Mouse (Mus musculus) right cerebral cortex, postnatal 36 days (tissue): ENCODE measurements at regions not wholly inside any gene's neighbourhood (a gene's known extent, or its start where the extent isn't known, plus 50 kb on each side); places are given as distances from the start of the nearest gene placed in this dataset.
"Not testable (repeated sequence)": the region's sequence is repeated elsewhere in the genome, so short reads cannot be mapped to it uniquely, and the experiment has no call there.

Experiments used
- DNase-seq, 2 experiments: peaks; one replicate each; pipeline ENCODE4 v3.0.0; 2022; ENCODE audit warnings: low spot score in 2 of 2, mixed read lengths in 1 of 2

- DNase-seq, result no peak
These were observed 257.9 kb upstream of the Sdr16c6 start for GRCm38 (mm10) chr4:4335216-4335615.

- no peak for DNase-seq
These were observed 256.3 kb upstream of the Sdr16c6 start for GRCm38 (mm10) chr4:4333472-4334123.

GRCm38 (mm10) chr4:4331105-4331504 is 253.8 kb upstream of the Sdr16c6 start:
- no peak for DNase-seq

DNA sequence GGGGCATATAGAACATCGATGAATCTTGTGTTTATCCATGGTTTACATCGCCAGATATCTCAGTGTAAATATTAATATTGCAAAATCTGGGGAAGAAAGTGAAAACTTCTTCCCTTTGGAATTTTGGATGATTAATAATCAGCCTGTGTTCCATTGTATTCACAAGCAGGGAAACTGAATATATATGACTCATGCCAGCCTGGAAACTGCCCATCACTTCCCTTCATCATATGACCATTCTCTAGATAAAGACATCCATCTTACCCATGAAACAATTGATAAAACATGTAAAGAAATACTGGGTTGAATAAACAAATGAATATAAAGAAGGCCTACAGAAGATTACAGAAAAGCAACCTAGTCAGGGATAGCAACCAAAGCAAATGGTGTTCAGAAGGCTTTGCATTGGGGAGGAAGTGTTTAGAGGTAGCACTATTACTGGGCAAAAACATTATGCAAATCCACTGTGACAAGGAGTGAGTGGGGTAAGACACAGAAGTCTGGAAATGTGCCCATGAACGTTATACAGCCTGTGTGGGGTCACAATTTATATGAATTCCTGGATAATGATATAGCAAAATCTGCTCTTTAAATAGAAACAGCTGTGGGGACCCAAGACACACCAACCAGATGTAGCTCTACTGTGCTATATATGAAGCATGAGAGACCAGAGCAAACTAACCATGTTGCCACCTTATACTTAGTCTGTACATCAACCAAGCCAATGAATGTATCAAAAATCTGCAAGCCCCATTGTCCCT is 238.5 kb upstream of the Sdr16c6 start:
- DNase-seq, result no peak

DNA sequence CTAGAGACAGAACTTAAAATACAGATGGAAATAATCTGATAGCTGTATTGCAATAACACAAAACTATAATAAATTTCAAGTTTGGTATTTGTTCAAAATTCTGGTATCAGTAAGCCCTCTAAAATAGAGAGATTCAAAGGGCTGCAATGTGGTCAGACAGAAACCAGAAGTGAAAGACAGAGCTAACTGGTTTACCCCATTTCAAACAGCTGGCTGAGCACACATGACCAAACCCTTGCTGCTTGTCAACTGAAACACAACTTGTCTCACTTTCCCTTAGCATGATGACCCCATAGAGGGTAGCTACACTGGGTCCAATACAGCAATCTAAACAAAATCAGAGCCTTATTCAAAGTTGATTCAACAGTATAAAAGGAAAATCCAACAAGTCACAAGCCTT is 234.2 kb upstream of the Sdr16c6 start:
- DNase-seq, result no peak

DNA sequence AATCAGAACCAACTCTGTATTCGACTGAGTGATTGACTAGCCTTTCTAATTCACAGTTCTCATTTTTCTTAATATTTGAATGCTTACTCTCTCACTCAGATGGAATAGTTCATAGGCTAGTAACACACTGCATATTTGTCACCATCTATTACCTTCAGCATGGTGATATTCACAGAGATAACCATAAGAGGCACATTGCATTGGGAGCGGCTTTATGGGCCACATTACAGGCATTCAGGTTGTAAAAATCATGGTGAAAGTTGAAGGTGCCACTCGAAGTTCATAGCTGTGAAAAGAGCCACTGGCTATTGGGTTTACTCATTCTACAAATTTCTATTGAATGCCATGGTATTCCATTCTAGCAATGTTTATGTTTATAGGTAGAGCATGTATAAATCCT is 229.6 kb upstream of the Sdr16c6 start:
- no peak for DNase-seq

GRCm38 (mm10) chr4:4305740-4306249 is 228.5 kb upstream of the Sdr16c6 start:
- no peak for DNase-seq

GRCm38 (mm10) chr4:4304666-4305065 is 227.3 kb upstream of the Sdr16c6 start:
- DNase-seq, result no peak

GRCm38 (mm10) chr4:4300189-4300879 is 223.0 kb upstream of the Sdr16c6 start:
- DNase-seq, result no peak

GRCm38 (mm10) chr4:4299631-4300030 is 222.3 kb upstream of the Sdr16c6 start:
- no peak for DNase-seq

DNA sequence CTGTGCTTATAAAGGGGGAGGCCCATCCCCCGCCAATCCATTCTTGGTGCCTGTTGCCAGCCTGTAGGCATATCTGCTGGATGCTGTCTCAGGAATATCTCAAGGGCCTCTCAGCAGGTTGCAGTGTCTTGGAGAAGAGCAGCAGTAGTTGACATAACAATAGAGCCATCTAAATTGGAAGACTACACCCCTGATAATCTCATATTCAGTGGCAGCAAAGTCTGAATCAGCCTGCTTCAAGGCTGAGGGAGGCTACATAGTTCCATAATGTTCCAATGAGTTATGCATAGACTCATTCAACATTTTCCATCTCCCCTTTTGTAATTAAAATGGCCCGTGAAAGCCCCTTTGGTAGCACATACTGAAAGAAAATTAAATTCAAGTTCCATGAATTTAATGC is 172.3 kb upstream of the Sdr16c6 start:
- no peak for DNase-seq

GRCm38 (mm10) chr4:4247669-4248068 is 170.3 kb upstream of the Sdr16c6 start:
- no peak for DNase-seq

DNA sequence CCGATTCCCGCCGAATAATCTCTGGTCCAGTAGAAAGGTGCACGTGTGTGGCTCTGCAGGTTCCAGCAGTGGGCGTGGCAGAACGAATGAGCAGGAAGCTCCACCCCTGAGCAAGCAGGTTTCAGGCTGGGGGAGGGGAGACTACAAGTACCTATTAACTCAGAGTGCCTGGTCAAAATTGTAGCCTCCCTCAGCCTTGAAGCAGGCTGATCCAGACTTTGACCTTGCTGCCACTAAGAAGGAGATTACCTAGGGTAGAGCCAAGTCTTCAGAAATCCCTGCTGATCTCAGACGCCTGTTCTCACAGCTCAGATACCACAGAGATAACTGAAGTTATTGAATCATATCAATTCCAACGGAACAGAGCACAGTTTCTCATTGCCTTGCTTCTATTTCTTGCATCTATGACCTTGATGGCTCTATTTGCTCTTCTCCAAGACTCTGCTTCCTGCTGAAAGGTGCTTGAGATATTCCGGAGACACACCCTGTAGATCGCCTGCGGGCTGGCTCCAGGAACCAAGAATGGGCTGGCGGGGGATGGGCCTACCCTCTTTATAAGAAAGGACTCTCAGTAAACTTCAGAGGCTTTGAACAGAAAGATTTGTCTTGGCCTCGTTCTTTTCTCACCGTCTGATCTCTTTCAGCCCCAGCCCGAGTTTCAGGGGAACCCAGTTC is 165.1 kb upstream of the Sdr16c6 start:
- not testable (repeated sequence) for DNase-seq

- DNase-seq, result no peak
These were observed 148.9 kb upstream of the Sdr16c6 start for GRCm38 (mm10) chr4:4226209-4226608.

GRCm38 (mm10) chr4:4219701-4220100 is 142.4 kb upstream of the Sdr16c6 start:
- no peak for DNase-seq

GRCm38 (mm10) chr4:4211892-4212291 is 134.6 kb upstream of the Sdr16c6 start:
- DNase-seq, result no peak

- DNase-seq, result no peak
These were observed 127.8 kb upstream of the Sdr16c6 start for GRCm38 (mm10) chr4:4205158-4205557.

DNA sequence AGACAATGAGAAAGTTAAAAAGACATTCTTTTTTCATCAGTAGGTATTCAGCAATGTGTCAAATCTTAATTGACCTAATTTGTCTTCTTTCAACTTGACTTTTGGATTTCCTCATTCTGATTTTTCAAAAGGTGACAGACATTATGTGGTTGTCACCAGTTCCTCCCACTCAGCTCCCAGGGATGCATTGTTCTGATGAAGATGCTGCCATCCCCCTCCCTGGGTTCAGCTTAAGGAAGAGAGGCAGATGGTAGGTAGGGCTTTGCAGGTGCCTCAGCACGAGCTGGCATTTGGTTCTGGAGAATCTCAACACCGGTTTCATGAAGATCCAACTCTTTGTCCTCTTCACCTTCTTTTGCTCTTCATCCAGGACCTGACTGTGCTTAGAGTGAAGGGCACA is 122.0 kb upstream of the Sdr16c6 start:
- DNase-seq, result no peak

GRCm38 (mm10) chr4:4195834-4196233 is 118.5 kb upstream of the Sdr16c6 start:
- no peak for DNase-seq

- no peak for DNase-seq
These were observed 117.9 kb upstream of the Sdr16c6 start for GRCm38 (mm10) chr4:4195250-4195649.
